Mouse (Mus musculus) small intestine, adult 2 months (tissue): Measurements from ENCODE around the gene Inpp5e.

ENCODE experiments used
- CTCF ChIP-seq: fragments of 200-500 bp; IDR thresholded peaks from 2 replicates; pipeline ENCODE4 v1.5.1; 2012; ENCODE audit warnings: low read depth, mild to moderate bottlenecking, control low read depth, inconsistent platforms, low read length, moderate library complexity, mixed read lengths; ENCODE audit not compliant: insufficient replicate concordance, insufficient read length; ENCODE audit errors: extremely low read depth
- POLR2A ChIP-seq: fragments of 200-500 bp; IDR thresholded peaks from 2 replicates; pipeline ENCODE4 v1.6.1; 2012; ENCODE audit warnings: low read depth, mild to moderate bottlenecking, control low read depth, inconsistent platforms, low read length, moderate library complexity

GRCm38 (mm10) chr2:26438373-26438772 is 29.4 kb upstream of the Inpp5e start:
- TF ChIP-seq CTCF, result no peak
- no peak for TF ChIP-seq POLR2A
